Mouse (Mus musculus) embryonic fibroblast, embryonic 13.5 days (primary cell): ENCODE data around the gene Muc5b.

Experiments
- CTCF ChIP-seq: IDR thresholded peaks from 2 replicates; pipeline ENCODE4 v1.5.1; 2011; ENCODE audit warnings: mild to moderate bottlenecking, control low read depth, low read length, moderate library complexity, borderline replicate concordance; ENCODE audit not compliant: insufficient read depth
- POLR2A ChIP-seq: IDR thresholded peaks from 2 replicates; pipeline ENCODE4 v1.6.1; 2011; ENCODE audit warnings: low read depth, mild to moderate bottlenecking, control low read depth, low read length, moderate library complexity

GRCm38 (mm10) chr7:141818267-141818666, 20.6 kb upstream of the Muc5b start:
- TF ChIP-seq POLR2A, result no peak
- no peak for TF ChIP-seq CTCF
